Mouse (Mus musculus) stomach, postnatal 0 days (tissue): ENCODE measurements around the gene Hba-a2. TPM values are rescaled to one million over a fixed set of nuclear protein-coding genes. Genes with fewer than 3 reads are reported as not detected.
"Not testable (repeated sequence)": the region's sequence is repeated elsewhere in the genome, so short reads cannot be mapped to it uniquely, and the experiment has no call there.

Source experiments
- ATAC-seq: fragments of 200-750 bp; cut with Nextera tagmentation; 2 replicates; pipeline ENCODE4 v1.8.0; 2017; ENCODE audit not compliant: low FRiP score, low TSS enrichment
- DNase-seq: peaks from one replicate; pipeline ENCODE4 v3.0.0-alpha.2; 2016; ENCODE audit warnings: low spot score
- H3K27ac ChIP-seq: fragments of 300-500 bp; sonication (generic); replicated peaks from 2 replicates; pipeline ENCODE4 v1.5.1; 2014; ENCODE audit warnings: mild to moderate bottlenecking, control low read depth
- H3K27me3 ChIP-seq: fragments of 300-500 bp; sonication (generic); 2 replicates; pipeline ENCODE4 v1.6.1; 2014; ENCODE audit warnings: low read length; ENCODE audit not compliant: control insufficient read depth, insufficient read depth
- H3K36me3 ChIP-seq: fragments of 300-500 bp; sonication (generic); 2 replicates; pipeline ENCODE4 v1.6.1; 2014; ENCODE audit warnings: low read length, mixed read lengths; ENCODE audit not compliant: control insufficient read depth, insufficient read depth
- H3K4me1 ChIP-seq: fragments of 300-500 bp; sonication (generic); replicated peaks from 2 replicates; pipeline ENCODE4 v1.6.1; 2014; ENCODE audit warnings: antibody characterized with exemption; ENCODE audit not compliant: control insufficient read depth, insufficient read depth
- H3K4me2 ChIP-seq: fragments of 300-500 bp; sonication (generic); replicated peaks from 2 replicates; pipeline ENCODE4 v1.6.1; 2014; ENCODE audit warnings: low read depth, mild to moderate bottlenecking, control low read depth, moderate library complexity
- H3K4me3 ChIP-seq: fragments of 300-500 bp; sonication (generic); 2 replicates; pipeline ENCODE4 v1.5.1; 2014; ENCODE audit warnings: low read depth, low read length, control low read depth
- H3K9ac ChIP-seq: fragments of 300-500 bp; sonication (generic); 2 replicates; pipeline ENCODE4 v1.6.1; 2014; ENCODE audit warnings: mild to moderate bottlenecking, low read length, control low read depth, mixed read lengths
- H3K9me3 ChIP-seq: fragments of 300-500 bp; sonication (generic); 2 replicates; pipeline ENCODE4 v1.6.1; 2016; ENCODE audit warnings: low read length; ENCODE audit not compliant: control insufficient read depth
- CTCF ChIP-seq: IDR thresholded peaks from 2 replicates; pipeline ENCODE4 v1.5.1; 2016; ENCODE audit warnings: antibody characterized with exemption, low read depth, mild to moderate bottlenecking, moderate library complexity
- EP300 ChIP-seq: optimal IDR thresholded peaks from 2 replicates; pipeline ENCODE3; 2016; ENCODE audit warnings: antibody characterized with exemption
- WGBS: fragments of 180-500 bp; shearing (Covaris S2); extraction: QIAGEN DNeasy Blood & Tissue Kit; methylation state at CpG from one replicate; pipeline ENCODE4 v1.1.7; 2014; 5-methylcytosine and 5-hydroxymethylcytosine counted together
- polyA plus RNA-seq: library from polyadenylated mRNA; unstranded; fragments of >200 nt; fragmentation: Nextera tagmentation; extraction: Ambion mirVana; gene quantifications from 2 replicates; pipeline ENCODE4 v1.2.1, GENCODE M21; 2015

The Hba-a2 gene
- polyA plus RNA-seq, 1 experiment from 2014 or later: 728 TPM

DNA sequence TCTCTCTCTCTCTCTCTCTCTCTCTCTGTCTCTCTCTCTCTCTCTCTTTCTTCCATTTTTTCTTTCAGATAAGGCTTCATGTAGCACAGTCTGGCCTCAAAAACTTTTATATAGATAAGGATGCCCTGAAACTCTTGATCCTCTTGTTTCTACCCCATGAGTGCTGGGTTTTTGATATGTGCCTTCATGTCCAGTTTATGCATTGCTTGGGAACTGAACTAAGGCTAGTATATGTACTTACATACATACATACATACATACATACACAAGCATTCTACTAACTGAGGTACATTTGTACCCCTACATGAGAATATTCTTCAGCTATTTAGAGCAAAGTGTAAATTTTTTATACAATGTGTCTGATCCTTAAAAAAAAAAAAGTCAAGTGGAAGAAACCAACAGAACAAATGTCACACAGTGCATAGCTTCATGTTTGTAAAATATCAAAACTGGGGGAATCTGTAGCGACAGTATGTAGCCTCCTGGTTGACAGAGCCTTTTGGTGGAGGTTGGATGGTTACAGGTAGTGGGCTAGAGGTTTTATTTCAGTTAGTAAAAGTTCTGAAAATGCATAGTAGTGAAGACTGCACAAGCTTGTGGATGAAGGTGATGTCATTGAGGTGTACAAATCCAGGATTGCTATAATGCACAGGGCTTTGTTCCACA lies 1.7 kb downstream of the Hba-a2 start:
- TF ChIP-seq EP300 (no peak), CTCF (no peak)
- DNase-seq (no peak), ATAC-seq (no peak)
- 82% methylated on average over 1 of the region's 1 CpGs for WGBS
- Histone ChIP-seq H3K4me1 (no peaks in the 10 kb centered on the region), H3K36me3 (no peaks in the 10 kb centered on the region), H3K27ac (no peak overlapping the region), H3K27me3 (no peaks in the 10 kb centered on the region), H3K9ac (no peak overlapping the region), H3K9me3 (no peaks in the 10 kb centered on the region), H3K4me3 (no peak overlapping the region), H3K4me2 (no peak overlapping the region)

DNA sequence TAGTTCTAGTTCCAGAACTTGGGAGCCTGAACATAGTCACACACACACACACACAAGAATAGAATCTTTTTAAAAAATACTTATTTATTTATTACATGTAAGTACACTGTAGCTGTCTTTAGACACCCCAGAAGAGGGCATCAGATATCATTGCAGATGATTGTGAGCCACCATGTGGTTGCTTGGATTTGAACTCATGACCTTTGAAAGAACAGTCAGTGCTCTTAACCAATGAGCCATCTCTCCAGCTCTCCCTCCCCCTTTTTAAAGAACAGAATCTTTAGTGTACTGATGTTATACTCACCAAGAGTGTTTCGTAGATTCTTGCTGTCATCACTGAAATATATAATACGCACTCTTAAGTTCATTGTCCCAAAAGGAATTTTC lies 2.2 kb downstream of the Hba-a2 start:
- no peak for ATAC-seq
- Histone ChIP-seq H3K4me2 (no peak overlapping the region), H3K36me3 (no peaks in the 10 kb centered on the region), H3K4me1 (no peaks in the 10 kb centered on the region), H3K27me3 (no peaks in the 10 kb centered on the region), H3K9ac (no peak overlapping the region), H3K4me3 (no peak overlapping the region), H3K9me3 (no peaks in the 10 kb centered on the region), H3K27ac (no peak overlapping the region)
- 93% methylated on average over 2 of the region's 2 CpGs for WGBS
- TF ChIP-seq EP300 (no peak), CTCF (no peak)
- no peak for DNase-seq

DNA sequence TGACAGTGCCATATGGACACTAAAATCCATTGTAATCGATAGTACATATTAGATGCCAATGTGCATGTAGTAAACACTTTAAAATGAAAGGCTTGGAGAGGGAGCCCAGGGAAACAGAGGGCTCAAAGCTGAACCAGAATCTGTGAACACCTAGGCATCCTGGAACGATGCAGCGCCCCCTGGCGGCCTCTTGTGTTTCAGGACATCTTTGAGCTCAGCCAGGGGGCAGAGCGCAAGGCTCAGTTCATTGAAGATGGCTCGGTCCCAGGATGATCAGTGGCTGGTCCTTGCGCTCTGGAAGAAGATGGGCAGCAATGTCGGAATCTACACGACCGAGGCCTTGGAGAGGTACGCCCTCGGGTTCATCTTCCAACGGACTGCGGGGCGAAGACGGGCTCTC lies 3.6 kb downstream of the Hba-a2 start, which contains the start of gene Hbq1a:
Hbq1a (plus strand) TSS at position 205 of the 400 bp plus-strand sequence.
- not testable (repeated sequence) for H3K27ac ChIP-seq, H3K36me3 ChIP-seq, H3K4me1 ChIP-seq, H3K4me3 ChIP-seq, H3K9me3 ChIP-seq, H3K27me3 ChIP-seq, H3K9ac ChIP-seq
- TF ChIP-seq CTCF: peak; percentile 87
- 9% methylated on average over 16 of the region's 16 CpGs for WGBS
- peak within 1 kb of the TSS; percentile 27; the same call in 1 of the 2 replicates for H3K4me2 ChIP-seq
- ATAC-seq (peak; percentile 62), DNase-seq (peak; percentile 48)

DNA sequence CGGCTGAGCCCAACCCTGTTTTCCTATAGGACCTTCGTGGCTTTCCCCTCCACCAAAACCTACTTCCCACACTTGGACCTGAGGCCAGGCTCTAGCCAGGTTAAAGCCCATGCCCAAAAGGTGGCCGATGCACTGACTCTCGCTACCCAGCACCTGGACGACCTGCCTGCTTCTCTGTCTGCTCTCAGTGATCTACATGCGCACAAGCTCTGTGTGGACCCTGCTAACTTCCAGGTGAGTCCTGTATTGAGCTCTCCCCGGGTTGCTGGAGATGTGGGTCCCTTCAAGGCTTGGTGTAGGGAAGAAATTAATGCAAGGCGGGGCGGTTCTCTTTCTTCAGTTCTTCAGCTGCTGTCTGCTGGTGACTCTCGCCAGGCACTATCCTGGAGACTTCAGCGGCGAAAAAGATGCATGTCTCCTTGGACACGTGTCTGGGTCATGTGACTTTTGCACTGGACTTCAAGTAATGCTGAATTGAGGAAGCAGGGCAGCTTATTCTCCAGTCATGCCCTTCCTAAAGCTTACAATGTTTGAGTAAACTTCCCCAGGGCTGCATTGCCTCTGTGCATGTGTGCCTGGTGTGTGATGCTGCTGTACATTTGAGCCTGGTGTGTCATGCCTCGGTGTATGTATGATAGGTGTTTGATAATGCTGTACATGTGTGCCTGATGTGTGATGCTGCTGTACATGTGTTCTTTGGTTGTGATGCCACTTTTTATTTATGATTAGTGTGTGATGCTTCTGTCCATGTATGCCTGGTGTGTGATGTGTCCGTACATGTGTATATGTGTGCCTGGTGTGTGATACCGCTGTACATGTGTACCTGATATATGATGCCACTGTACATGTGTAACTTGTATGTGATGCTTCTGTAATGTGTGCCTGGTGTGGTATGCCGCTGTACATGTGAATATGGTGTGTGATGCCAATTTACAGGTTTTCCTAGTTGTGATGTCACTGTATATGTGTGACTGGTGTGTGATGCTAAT lies 4.3 kb downstream of the Hba-a2 start:
- Histone ChIP-seq H3K27ac (no peak overlapping the region), H3K36me3 (no peaks in the 10 kb centered on the region), H3K4me2 (peak overlapping the region; percentile 27; the same call in 1 of the 2 replicates), H3K27me3 (no peaks in the 10 kb centered on the region), H3K9ac (no peak overlapping the region), H3K4me3 (no peak overlapping the region), H3K9me3 (no peaks in the 10 kb centered on the region), H3K4me1 (no peaks in the 10 kb centered on the region)
- DNase-seq (no peak), ATAC-seq (0 out of 2 replicates have a peak, but pooled peaks have one; percentile 11)
- TF ChIP-seq EP300 (no peak), CTCF (no peak)
- WGBS: 53% methylated on average over 14 of the region's 17 CpGs

DNA sequence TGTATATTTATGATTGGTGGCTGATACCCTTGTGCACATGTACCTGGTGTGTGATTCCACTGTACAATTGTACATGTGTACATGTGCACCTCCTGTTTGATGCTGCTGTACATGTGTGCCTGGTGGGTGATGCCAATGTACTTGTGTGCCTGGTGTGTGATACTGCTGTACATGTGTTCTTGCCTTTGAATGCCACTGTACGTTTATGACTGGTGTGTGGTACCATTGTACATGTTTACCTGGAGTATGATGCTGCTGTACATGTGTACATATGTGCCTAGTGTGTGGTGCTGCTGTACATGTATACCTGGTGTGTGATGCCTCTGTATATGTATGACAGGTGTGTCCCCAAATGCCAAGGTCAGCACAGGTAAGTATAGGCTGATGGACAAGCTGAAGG lies 5.2 kb downstream of the Hba-a2 start:
- ATAC-seq: no peak
- Histone ChIP-seq H3K9ac (no peak overlapping the region), H3K4me1 (no peaks in the 10 kb centered on the region), H3K4me3 (no peak overlapping the region), H3K9me3 (no peaks in the 10 kb centered on the region), H3K27me3 (no peaks in the 10 kb centered on the region), H3K27ac (no peak overlapping the region), H3K36me3 (no peaks in the 10 kb centered on the region), H3K4me2 (no peak overlapping the region)
- 77% methylated on average over 1 of the region's 1 CpGs for WGBS
- DNase-seq: no peak
- TF ChIP-seq EP300 (no peak), CTCF (no peak)
